Mouse (Mus musculus) midbrain, embryonic 13.5 days (tissue): ENCODE measurements around the gene Casp7. TPM values are rescaled to one million over a fixed set of nuclear protein-coding genes. Genes with fewer than 3 reads are reported as not detected.

Experiments
- ATAC-seq: fragments of 200-750 bp; cut with Nextera tagmentation; 2 replicates; pipeline ENCODE4 v1.8.0; 2017; ENCODE audit warnings: mild to moderate bottlenecking, moderate TSS enrichment, moderate library complexity
- H3K27ac ChIP-seq: fragments of 300-500 bp; sonication (generic); 2 replicates; pipeline ENCODE4 v1.5.1; 2015; ENCODE audit warnings: inconsistent platforms, mild to moderate bottlenecking, moderate library complexity
- H3K27me3 ChIP-seq: fragments of 300-500 bp; sonication (generic); 2 replicates; pipeline ENCODE4 v1.6.1; 2015; ENCODE audit warnings: mild to moderate bottlenecking, inconsistent platforms
- H3K36me3 ChIP-seq: fragments of 300-500 bp; sonication (generic); 2 replicates; pipeline ENCODE4 v1.6.1; 2015; ENCODE audit warnings: mild to moderate bottlenecking, inconsistent platforms
- H3K4me1 ChIP-seq: fragments of 300-500 bp; sonication (generic); replicated peaks from 2 replicates; pipeline ENCODE4 v1.6.1; 2015; ENCODE audit warnings: inconsistent platforms
- H3K4me2 ChIP-seq: fragments of 300-500 bp; sonication (generic); replicated peaks from 2 replicates; pipeline ENCODE4 v1.6.1; 2015; ENCODE audit warnings: moderate library complexity, mild to moderate bottlenecking, inconsistent platforms
- H3K4me3 ChIP-seq: fragments of 300-500 bp; sonication (generic); replicated peaks from 2 replicates; pipeline ENCODE4 v1.5.1; 2015; ENCODE audit warnings: mild to moderate bottlenecking, inconsistent platforms
- H3K9ac ChIP-seq: fragments of 300-500 bp; sonication (generic); replicated peaks from 2 replicates; pipeline ENCODE4 v1.6.1; 2015; ENCODE audit warnings: mild to moderate bottlenecking, inconsistent platforms
- H3K9me3 ChIP-seq: fragments of 300-500 bp; sonication (generic); 2 replicates; pipeline ENCODE4 v1.6.1; 2016; ENCODE audit warnings: mild to moderate bottlenecking, inconsistent platforms
- WGBS: fragments of 180-500 bp; shearing (Covaris S2); methylation state at CpG from one replicate; pipeline ENCODE4 v1.1.7; 2015; 5-methylcytosine and 5-hydroxymethylcytosine counted together
- polyA plus RNA-seq: library from polyadenylated mRNA; unstranded; fragments of >200 nt; fragmentation: Nextera tagmentation; extraction: Ambion mirVana; gene quantifications from 2 replicates; pipeline ENCODE4 v1.2.1, GENCODE M21; 2015

Casp7 gene
- polyA plus RNA-seq, 1 experiment from 2014 or later = 13.0 TPM

DNA sequence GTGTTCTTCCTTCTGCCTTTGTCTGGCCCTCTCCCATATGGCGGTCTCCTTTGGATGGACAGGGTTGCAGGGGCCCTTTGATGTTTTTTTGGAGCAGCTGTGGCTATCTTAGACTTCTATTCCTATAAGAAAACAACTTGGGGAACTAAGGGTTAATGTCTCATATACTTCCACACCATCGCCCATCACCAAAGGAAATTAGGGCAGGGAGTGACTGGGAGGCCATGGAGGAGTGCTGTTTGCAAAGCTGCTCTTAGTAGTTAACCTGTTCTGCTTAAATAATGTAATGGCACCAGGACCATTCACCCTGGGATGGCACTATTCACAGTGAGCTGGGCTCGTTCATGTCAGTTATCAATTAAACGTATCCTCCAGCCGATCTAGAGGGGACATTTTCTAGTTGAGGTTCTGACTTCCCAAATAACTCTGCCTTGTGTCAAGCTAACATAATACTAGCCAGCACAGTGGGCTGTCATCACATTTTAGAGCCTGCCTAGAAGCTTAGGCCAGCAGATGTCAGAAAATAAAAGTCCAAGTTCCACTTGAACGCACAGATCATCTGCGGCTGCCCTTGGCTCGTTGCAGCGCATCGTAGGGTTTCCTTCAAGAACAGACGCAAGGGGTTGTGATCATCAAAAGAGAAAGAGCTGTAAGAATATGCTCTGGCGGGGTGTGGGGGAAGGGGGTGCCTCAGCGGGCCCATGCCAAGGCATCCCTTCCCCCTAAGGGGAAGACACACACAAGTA, 87.9 kb downstream of the Casp7 start:
- no peak for ATAC-seq
- 35% methylated on average over 13 of the region's 13 CpGs for WGBS
- Histone ChIP-seq H3K4me1 (peaks cover 21% of the 10 kb centered on the region), H3K4me2 (no peak overlapping the region), H3K9me3 (no peaks in the 10 kb centered on the region), H3K27ac (no peak overlapping the region), H3K36me3 (no peaks in the 10 kb centered on the region), H3K27me3 (no peaks in the 10 kb centered on the region), H3K4me3 (no peak overlapping the region), H3K9ac (no peak overlapping the region)

DNA sequence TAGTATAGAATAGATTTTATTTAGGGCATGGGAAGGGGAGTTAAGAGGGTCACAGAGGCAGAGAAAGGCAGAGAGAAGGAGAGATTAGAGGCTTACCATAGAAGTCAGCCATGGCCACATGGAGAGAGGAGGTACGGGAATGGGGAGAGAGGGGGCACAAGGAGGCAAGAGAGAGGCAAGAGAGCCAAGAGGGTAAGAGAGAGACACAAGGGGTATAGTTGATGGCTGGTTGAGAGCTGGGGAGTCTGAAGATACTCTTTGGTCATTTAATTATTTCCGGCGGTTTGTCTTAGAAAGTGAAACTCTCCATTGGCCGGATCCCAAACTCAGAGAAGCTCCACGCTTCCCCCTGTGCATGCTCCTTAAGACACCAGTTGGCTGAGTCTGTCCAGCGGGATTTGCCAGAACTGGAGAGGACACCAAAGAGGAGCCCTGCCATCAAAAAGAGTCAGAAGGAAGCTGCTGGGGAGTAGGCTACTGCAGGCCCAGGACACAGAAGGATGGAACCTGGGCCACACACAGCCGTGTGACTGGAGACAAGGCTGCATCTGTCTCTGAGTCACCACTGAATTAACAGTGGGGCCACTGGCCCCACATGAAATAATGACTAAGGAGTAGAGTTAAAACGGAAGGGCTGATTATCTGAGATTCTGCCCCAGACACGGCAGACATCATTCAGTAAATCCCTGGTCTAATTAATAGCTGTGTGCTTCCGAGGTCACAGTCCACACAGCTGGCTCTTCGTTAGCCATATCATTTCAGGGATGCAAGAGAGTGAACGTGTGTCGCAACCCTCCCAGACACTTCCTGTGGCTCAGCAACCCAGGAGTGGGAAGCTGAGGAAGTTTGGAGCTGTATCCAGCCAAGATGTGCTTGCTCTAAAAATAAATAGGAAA, 88.7 kb downstream of the Casp7 start:
- Histone ChIP-seq H3K27ac (peak overlapping the region; percentile 58), H3K9ac (no peak overlapping the region), H3K4me3 (no peak overlapping the region), H3K4me2 (no peak overlapping the region; the same call in 1 of the 2 replicates), H3K36me3 (no peaks in the 10 kb centered on the region), H3K27me3 (no peaks in the 10 kb centered on the region), H3K4me1 (peaks cover 21% of the 10 kb centered on the region), H3K9me3 (no peaks in the 10 kb centered on the region)
- WGBS = 44% methylated on average over 13 of the region's 13 CpGs
- peak; percentile 34; the same call in 1 of the 2 replicates for ATAC-seq

- Histone ChIP-seq H3K36me3 (no peaks in the 10 kb centered on the region), H3K4me2 (no peak overlapping the region), H3K9me3 (no peaks in the 10 kb centered on the region), H3K4me3 (no peak overlapping the region), H3K27ac (no peak overlapping the region), H3K9ac (no peak overlapping the region), H3K4me1 (peaks cover 21% of the 10 kb centered on the region), H3K27me3 (no peaks in the 10 kb centered on the region)
- no peak for ATAC-seq
- 92% methylated on average over 7 of the region's 7 CpGs for WGBS
Measured at GRCm38 (mm10) chr19:56486926-56487325, 90.0 kb downstream of the Casp7 start.

GRCm38 (mm10) chr19:56487339-56487738, 90.4 kb downstream of the Casp7 start:
- peaks cover 21% of the 10 kb centered on the region for H3K4me1 ChIP-seq
- H3K27ac ChIP-seq = no peak overlapping the region
- H3K9me3 ChIP-seq = no peaks in the 10 kb centered on the region
- H3K36me3 ChIP-seq = no peaks in the 10 kb centered on the region
- no peaks in the 10 kb centered on the region for H3K27me3 ChIP-seq
- no peak for ATAC-seq
- WGBS = 95% methylated on average over 2 of the region's 2 CpGs
- no peak overlapping the region for H3K4me2 ChIP-seq
- no peak overlapping the region for H3K9ac ChIP-seq
- H3K4me3 ChIP-seq = no peak overlapping the region

- Histone ChIP-seq H3K9ac (no peak overlapping the region), H3K4me1 (peaks cover 18% of the 10 kb centered on the region), H3K4me3 (no peak overlapping the region), H3K36me3 (no peaks in the 10 kb centered on the region), H3K27ac (no peak overlapping the region), H3K27me3 (no peaks in the 10 kb centered on the region), H3K4me2 (no peak overlapping the region), H3K9me3 (no peaks in the 10 kb centered on the region)
- no peak for ATAC-seq
- WGBS = 90% methylated on average over 6 of the region's 6 CpGs
Measured at GRCm38 (mm10) chr19:56489601-56490000, 92.7 kb downstream of the Casp7 start.

Other genes with a start within 250 kb of the Casp7 start
- 0.09 and 0.19 TPM in 2 replicates for gene Habp2, start 110.0 kb upstream of the Casp7 start, polyA plus RNA-seq
- 0.24 and 0.50 TPM in 2 replicates for gene Nrap, start 7.1 kb upstream of the Casp7 start, polyA plus RNA-seq
- 0.07 and 0.13 TPM in 2 replicates for gene Plekhs1, start 64.5 kb downstream of the Casp7 start, polyA plus RNA-seq
- gene Dclre1a, start 151.1 kb downstream of the Casp7 start, polyA plus RNA-seq = 14.2 and 16.4 TPM in 2 replicates
- 10.5 and 11.6 TPM in 2 replicates for gene Nhlrc2, start 151.1 kb downstream of the Casp7 start, polyA plus RNA-seq